Mouse (Mus musculus) layer of hippocampus, adult 6 months (tissue): ENCODE data around the gene BC053393. TPM values are rescaled to one million over a fixed set of nuclear protein-coding genes. Genes with fewer than 3 reads are reported as not detected.

Experiments
- long read RNA-seq, 2 experiments: library from polyadenylated mRNA; unstranded; transcript quantifications; one replicate each; pipeline ENCODE4 v2.0.0; 2019 to 2020
- polyA plus RNA-seq: library from polyadenylated mRNA; unstranded; fragments of <200 nt; fragmentation: Nextera tagmentation; gene quantifications from 2 replicates; pipeline ENCODE4 v1.2.3, GENCODE M21; 2021

The BC053393 gene
- 0.06 TPM in 1 of 2 replicates, not detected in the other for polyA plus RNA-seq
- long read RNA-seq, experiment 1, partial matches to known transcripts, result 0 of 1 reads
- long read RNA-seq, experiment 1, other reads (novel, unspliced or antisense), result 0 of 1 reads
- long read RNA-seq, experiment 2, result 0 reads

GRCm38 (mm10) chr11:46571327-46571726, at the start of gene BC053393:
TSS of gene BC053393 (plus strand) at chr11:46571536.

GRCm38 (mm10) chr11:46523912-46524311, 47.4 kb upstream of the BC053393 start, which contains the start of gene Gm12169:
TSS of gene Gm12169 (plus strand) at chr11:46524212.

GRCm38 (mm10) chr11:46629211-46629795, 58.0 kb downstream of the BC053393 start, which contains the start of gene Dppa1:
TSS of gene Dppa1 (minus strand) at chr11:46629261.

Other genes with a start within 250 kb of the BC053393 start
- gene Itk, start 182.0 kb upstream of the BC053393 start, polyA plus RNA-seq, result 0.10 and 0.21 TPM in 2 replicates
- not detected in 2 replicates for gene Fam71b, start 175.0 kb upstream of the BC053393 start, polyA plus RNA-seq
- gene Med7, start 134.6 kb upstream of the BC053393 start, polyA plus RNA-seq, result 36.1 and 39.2 TPM in 2 replicates
- 1.4 TPM in 2 replicates for gene Havcr2, start 116.6 kb upstream of the BC053393 start, polyA plus RNA-seq
- gene Gm12169, start 47.3 kb upstream of the BC053393 start, polyA plus RNA-seq, result not detected in 2 replicates
- not detected in 2 replicates for gene Dppa1, start 57.7 kb downstream of the BC053393 start, polyA plus RNA-seq
- gene Timd2, start 135.5 kb downstream of the BC053393 start, polyA plus RNA-seq, result not detected in 2 replicates
- not detected in 2 replicates for gene Havcr1, start 163.5 kb downstream of the BC053393 start, polyA plus RNA-seq
- gene Timd4, start 239.3 kb downstream of the BC053393 start, polyA plus RNA-seq, result not detected in 2 replicates